Mouse (Mus musculus): Measurements from ENCODE around the gene Dpy30. TPM values are rescaled to one million over a fixed set of nuclear protein-coding genes. Genes with fewer than 3 reads are reported as not detected.

Dpy30 gene
- polyA plus RNA-seq, 1 experiment, result 60.1 TPM

DNA sequence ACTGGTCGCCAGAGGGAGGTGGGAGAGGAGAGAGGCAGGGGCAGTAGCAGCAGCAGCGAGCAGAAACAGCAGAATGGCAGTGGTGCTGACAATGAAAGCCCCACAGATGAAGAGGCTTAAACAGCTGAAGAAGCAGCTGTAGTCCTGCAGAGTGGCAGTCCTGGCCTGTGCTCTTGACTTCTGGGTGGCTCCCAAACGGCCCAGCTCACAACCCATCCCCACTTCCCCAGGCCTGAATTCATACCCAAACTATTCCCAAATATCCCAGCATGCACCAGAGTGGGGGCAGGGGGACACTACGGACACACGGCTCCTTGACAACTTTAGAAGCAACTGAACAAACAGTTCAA, 58.6 kb downstream of the Dpy30 start:
- Histone ChIP-seq H3K4me1 (ENCODE audit: control insufficient read depth, insufficient read depth, low read length) (peaks cover 27% of the 10 kb centered on the region), H3K27ac (ENCODE audit: insufficient read depth, low read depth, low read length) (0 out of 2 replicates have a peak overlapping the region, but pooled peaks have one; percentile 8), H3K4me3 (ENCODE audit: insufficient read depth, low read length) (no peak overlapping the region)
- TF ChIP-seq CTCF (IDR thresholded peaks at IDR 0.05; ENCODE audit: low read depth, low read length) (no peak), POLR2A (IDR thresholded peaks at IDR 0.05; ENCODE audit: borderline replicate concordance, low read depth, low read length) (no peak)

DNA sequence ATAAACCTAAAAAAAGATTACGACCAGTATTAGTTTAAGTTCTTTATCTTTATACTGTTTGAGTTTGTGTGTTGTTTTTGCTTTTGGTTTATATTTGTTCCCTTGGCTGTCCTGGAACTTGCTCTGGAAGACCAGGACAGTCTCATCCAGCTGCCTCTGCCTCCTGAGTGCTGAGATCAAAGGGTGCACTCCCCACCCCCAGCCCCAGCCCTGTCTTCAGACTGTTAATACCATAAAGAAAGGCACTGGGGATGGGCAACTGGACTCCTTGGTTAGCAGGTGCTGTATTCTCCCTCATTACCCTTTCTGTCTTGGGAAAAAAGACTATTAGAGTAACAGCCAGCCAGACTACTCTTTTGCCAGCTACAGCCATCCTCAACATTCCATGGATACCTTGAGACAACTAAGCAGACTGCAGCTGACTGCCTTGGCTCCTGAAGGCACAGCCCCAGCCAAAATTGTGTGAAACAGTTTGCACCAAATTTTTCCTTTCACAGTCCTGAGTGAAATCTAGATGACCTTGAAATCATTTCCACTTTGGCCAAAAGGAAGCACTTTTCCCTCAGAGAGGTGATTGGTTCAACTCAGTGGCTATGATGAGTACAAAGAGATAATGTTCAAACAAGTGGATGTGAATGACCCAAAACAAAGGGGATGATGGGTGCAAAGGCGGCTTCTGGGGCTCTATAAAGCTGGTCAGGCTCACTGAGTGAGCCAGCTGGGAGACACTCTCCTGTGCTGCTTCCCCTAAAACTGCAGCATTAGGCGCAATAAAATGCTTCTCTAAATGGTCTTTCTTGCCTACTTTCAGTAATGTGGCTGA, 59.2 kb downstream of the Dpy30 start:
- TF ChIP-seq CTCF (IDR thresholded peaks at IDR 0.05; ENCODE audit: low read depth, low read length) (no peak), POLR2A (IDR thresholded peaks at IDR 0.05; ENCODE audit: borderline replicate concordance, low read depth, low read length) (no peak)
- Histone ChIP-seq H3K27ac (ENCODE audit: insufficient read depth, low read depth, low read length) (0 out of 2 replicates have a peak overlapping the region, but pooled peaks have one; percentile 8), H3K4me1 (ENCODE audit: control insufficient read depth, insufficient read depth, low read length) (peaks cover 27% of the 10 kb centered on the region), H3K4me3 (ENCODE audit: insufficient read depth, low read length) (no peak overlapping the region)

DNA sequence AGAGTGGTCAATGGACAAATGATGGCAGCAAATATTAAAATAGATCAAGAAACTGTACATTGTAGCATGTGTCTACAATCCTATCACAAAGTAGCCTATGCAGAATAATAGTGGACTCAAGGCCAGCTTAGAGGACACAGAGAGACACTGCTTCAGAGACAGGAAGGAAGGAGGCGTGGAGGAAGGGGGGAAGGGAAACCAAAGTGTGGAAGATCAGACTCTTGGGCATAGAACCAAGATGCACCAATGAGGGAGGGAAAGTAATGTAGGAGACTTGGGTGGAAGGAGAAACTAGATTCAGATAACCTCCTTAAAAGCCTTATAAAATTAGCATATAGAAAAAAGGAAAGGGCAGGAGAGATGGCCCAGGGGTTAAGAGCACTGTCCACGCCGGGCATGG, 61.3 kb downstream of the Dpy30 start:
- H3K4me3 ChIP-seq (ENCODE audit: insufficient read depth, low read length), result no peak overlapping the region
- no peak overlapping the region for H3K27ac ChIP-seq (ENCODE audit: insufficient read depth, low read depth, low read length)
- no peak for TF ChIP-seq POLR2A (IDR thresholded peaks at IDR 0.05; ENCODE audit: borderline replicate concordance, low read depth, low read length)
- TF ChIP-seq CTCF (IDR thresholded peaks at IDR 0.05; ENCODE audit: low read depth, low read length), result no peak
- H3K4me1 ChIP-seq (ENCODE audit: control insufficient read depth, insufficient read depth, low read length), result peaks cover 27% of the 10 kb centered on the region

Other genes with a start within 250 kb of the Dpy30 start
- gene Memo1, start 28.4 kb downstream of the Dpy30 start, polyA plus RNA-seq (2012; ENCODE audit: insufficient read depth, insufficient read length, missing spikeins), result 36.6 and 38.4 TPM in 2 replicates
- gene Spast, start 15.0 kb upstream of the Dpy30 start, polyA plus RNA-seq (2012; ENCODE audit: insufficient read depth, insufficient read length, missing spikeins), result 24.0 and 26.9 TPM in 2 replicates
- 22.5 and 24.2 TPM in 2 replicates for gene Slc30a6, start 71.7 kb upstream of the Dpy30 start, polyA plus RNA-seq (2012; ENCODE audit: insufficient read depth, insufficient read length, missing spikeins)
- 14.5 and 15.9 TPM in 2 replicates for gene Nlrc4, start 135.2 kb upstream of the Dpy30 start, polyA plus RNA-seq (2012; ENCODE audit: insufficient read depth, insufficient read length, missing spikeins)
- 89.8 and 99.4 TPM in 2 replicates for gene Yipf4, start 165.5 kb upstream of the Dpy30 start, polyA plus RNA-seq (2012; ENCODE audit: insufficient read depth, insufficient read length, missing spikeins)
- 61.4 and 73.1 TPM in 2 replicates for gene Birc6, start 204.4 kb upstream of the Dpy30 start, polyA plus RNA-seq (2012; ENCODE audit: insufficient read depth, insufficient read length, missing spikeins)